Mouse (Mus musculus): ENCODE results near the gene Lhpp.

DNA sequence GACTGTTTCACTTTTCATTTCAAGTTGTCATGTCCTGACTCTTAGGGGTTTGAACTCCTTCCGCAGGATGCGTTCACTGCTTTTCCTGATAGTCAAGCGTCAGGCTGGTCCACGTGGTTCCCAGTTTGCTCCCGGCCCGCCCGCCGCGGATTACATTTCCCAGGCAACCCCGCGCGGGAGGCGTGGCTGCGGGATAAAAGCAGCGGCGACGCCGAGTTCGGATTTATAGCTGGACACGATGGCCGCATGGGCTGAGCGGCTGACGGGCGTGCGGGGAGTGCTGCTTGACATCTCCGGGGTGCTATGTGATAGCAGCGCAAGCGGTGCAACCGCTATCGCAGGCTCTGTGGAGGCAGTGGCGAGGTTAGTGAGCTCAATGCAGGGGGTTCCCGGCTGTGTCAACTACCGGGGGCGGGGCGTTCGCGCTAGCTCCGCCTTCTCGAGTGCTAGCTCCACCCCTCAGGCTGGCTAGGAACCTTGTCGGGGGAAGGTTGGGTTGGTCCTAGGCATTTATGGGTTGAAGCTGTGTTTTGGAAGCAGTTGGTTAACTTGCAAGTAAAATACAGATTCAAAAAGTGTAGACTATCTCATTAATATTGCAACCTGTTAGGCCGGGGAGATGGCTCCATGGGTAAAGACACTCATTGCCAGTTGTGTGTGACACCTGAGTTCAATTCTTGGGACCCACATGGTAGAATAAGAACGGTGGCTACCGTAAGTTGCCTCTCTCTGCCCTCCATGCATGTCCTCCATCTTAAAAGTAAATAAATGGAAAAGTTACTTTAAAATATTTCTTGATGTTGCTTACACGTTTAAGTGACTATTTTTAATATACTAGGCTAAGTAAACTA is at the start of gene Lhpp:
- no peak for TF ChIP-seq CTCF (IDR thresholded peaks at IDR 0.05; ENCODE audit: low read depth)
- 0 out of 2 replicates have a peak, but pooled peaks have one; percentile 5 for TF ChIP-seq EP300 (IDR thresholded peaks at IDR 0.05; ENCODE audit: low read depth)
